Mouse (Mus musculus): ENCODE data around the gene 4930447C04Rik.

DNA sequence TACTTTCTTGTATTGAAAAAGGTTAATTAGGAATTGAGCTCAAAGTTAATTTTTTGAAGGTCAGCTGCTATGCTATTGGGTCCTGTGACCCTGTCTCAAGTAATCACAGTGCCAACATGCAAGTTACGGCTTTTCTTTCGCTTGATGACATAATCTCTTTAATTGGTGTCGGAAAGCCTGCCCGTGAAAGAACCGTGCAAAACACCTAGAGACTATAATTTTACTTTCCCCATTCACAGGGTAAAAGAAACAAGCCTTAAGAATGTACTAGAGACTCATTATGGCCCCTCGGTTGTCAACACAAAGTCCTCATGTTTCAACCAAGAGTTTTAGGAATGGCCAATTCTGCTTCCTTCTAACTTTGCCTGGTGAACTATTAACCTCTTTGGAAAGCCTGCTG is 88.3 kb downstream of the 4930447C04Rik start:
- no peak for TF ChIP-seq CTCF (IDR thresholded peaks at IDR 0.05; ENCODE audit: extremely low read depth, insufficient read depth, low read length)
- TF ChIP-seq POLR2A (IDR thresholded peaks at IDR 0.05; ENCODE audit: extremely low read depth, insufficient read depth, low read length), result no peak
